Mouse (Mus musculus) spleen, embryonic (tissue): ENCODE measurements around the gene Spice1.

Experiments used
- CTCF ChIA-PET: fragments of 350-600 bp; sonication (Branson Sonifier 250); formaldehyde crosslinking; loops from one replicate; lab custom pipeline; 2022; lab: Charles Lee

Spice1 gene

DNA sequence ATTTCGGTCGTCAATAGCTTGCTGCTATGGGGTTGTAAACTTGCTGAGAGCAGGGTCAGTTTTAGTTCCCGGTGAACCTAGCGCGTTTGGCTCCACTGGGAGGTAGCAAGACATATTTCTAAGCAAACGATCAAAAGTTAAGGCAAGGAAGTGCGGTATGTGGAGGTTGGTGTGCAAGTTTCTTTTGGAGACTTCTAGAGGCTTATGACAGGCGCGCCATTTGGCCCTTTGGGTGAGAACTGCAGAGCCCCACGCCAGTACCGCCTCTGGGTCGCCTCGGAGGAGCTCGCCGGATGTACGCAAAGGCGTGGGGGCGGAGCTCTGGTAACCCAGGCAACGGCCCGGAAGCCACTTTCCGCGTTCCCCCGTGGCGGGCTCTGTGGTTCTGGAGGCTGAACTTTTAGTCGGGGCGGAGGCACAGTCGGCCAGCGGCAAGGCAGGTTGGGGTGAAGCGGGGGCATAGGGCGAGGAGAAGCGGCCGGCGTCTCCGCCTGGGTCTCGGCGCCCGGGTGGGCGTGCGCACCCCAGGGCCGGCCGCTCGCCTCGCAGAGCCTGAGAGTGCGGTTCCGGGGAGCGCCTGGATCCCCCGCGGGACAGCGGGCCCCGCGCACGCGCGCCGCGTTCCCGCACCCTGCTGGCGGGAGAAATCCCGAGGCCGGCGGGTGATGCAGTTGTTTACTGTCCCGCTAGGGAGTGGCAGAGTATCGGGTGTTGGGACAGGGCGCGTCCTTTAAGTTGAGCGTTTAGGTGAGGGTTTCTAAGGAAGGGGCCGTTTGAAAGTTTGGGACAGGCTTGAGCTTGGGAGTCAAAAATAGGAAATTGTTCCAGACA, at the start of gene Spice1:
Gene Spice1 (plus strand): TSS at position 51 of the 831 bp plus-strand sequence.
- CTCF ChIA-PET: interaction anchor here (0.8 to 1.2 kb wide), 2 partner anchors 138 to 319 kb away, joined by 3 to 5 read pairs; no protein-coding TSS in a partner anchor

- CTCF ChIA-PET: interaction anchor here (0.5 kb wide), 1 partner anchor 24 kb away, joined by 7 read pairs; no protein-coding TSS in a partner anchor
Measured at GRCm38 (mm10) chr16:44299438-44300093, 47.4 kb upstream of the Spice1 start.

DNA sequence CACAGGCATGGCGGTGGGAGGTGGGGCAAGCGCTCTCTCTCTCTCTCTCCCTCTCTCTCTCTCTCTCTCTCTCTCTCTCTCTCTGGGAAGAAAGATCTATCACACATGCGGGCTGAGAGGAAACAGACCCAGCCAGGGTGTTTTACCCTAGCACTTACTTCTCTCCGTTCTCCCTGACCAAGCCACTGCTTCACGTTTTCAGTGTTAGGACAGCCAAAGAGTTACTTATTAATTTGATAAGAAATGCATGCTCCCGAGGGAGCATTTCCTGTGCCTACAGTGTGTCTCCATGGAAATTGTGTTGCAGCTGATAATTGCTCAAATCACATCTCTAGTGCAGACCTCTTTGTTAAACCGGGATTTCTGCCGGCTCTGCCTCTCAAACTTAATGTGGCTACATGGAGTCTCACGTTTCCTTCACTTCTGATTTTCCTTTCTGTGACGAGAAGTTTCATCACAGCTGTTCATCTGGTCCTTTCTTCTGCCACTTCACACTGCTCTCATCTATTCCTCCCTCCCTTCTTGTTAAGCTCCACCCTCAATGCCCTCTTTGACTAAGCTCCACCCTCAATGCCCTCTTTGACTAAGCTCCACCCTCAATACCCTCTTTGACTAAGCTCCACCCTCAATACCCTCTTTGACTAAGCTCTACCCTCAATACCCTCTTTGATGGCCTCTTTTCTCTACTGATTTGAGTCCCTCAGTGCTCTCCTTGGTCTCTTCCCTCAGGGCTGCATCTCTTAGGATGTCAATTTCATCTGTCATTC, 44.6 kb upstream of the Spice1 start:
- CTCF ChIA-PET: no interaction called here

DNA sequence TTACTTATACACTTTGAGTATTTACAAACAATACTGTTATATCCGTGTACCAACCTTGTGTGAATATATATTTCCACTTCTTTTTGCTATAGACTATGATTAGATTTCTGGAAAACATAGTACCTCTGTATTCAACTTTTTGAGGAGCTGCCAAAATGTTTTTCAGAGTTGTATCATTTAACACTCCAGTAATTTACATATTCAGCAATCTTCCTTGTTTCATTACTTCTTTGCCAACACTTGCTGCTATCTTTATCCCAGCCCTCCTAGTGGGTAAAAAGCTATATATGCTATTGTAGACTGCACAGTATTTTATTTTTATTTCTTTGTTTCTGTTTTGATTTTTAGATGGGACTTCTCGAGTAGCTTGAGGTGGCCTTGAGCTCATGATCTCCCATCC, 43.1 kb upstream of the Spice1 start:
- CTCF ChIA-PET: no interaction called here

GRCm38 (mm10) chr16:44305606-44306005, 41.3 kb upstream of the Spice1 start:
- CTCF ChIA-PET: no interaction called here

DNA sequence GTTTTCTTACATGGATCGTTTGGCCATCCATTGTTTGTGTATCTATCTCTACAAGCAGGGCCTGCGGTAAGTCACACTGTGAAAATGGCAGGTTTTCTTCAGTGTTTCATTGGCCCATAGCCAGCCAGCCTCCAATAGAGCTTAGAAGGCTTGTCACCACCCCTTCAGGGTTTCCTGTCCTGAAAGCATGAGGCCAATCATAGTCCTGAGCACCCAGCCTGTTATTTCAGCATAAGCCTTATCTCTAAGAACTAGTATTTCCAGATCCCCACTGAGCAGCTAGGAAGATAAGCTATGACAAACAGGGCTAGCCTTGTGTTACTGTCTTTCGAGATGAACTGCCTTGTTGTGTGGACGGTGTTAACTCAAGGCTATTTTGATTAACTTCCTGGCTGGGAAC, 33.5 kb upstream of the Spice1 start:
- CTCF ChIA-PET: no interaction called here

- CTCF ChIA-PET: no interaction called here
Measured at GRCm38 (mm10) chr16:44316350-44316749, 30.6 kb upstream of the Spice1 start.

GRCm38 (mm10) chr16:44320232-44320631, 26.7 kb upstream of the Spice1 start:
- CTCF ChIA-PET: no interaction called here

DNA sequence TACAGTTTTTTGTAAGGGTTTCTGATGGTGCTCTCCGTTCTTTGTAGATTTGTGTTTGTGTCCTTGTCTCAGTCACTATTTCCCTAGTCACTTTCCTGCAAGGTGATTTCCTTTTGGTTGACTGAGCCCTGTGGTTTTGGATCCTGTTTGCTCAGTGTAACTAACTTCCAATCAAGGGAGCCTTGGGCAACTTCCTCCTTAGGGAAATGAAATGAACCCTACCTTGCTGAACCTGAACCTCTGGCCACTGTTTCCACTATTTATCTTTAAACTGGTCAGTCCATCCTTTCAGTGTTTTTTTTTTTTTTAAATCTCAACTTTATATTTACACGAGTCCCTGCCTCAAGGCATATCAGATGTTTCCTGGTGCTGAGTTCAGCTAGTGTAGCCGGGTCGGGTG, 18.3 kb upstream of the Spice1 start:
- CTCF ChIA-PET: interaction anchor here (0.7 kb wide), 1 partner anchor 35 kb away, joined by 3 read pairs; no protein-coding TSS in a partner anchor

DNA sequence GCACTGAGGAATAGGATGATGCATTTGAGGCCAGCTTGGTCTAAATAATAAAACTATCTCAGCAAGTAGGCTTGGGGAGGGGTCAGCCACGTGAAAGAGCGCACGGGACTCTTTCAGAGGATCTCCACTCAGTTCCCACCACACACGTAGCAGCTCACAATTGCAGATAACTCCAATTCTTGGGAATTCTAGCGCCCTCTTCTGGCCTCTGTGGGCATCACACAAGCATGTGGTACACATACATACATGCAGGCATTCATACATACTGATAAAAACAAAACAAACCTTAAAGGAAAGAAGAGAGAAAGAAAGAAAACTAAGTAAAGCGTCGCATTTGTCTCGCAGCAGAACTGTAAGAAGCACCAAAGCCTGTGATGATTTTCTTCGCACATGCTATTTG, 16.3 kb upstream of the Spice1 start:
- CTCF ChIA-PET: no interaction called here

- CTCF ChIA-PET: interaction anchor here (0.8 kb wide), 1 partner anchor 51 kb away, joined by 3 read pairs; no protein-coding TSS in a partner anchor
Measured at GRCm38 (mm10) chr16:44331154-44331553, 15.8 kb upstream of the Spice1 start.

DNA sequence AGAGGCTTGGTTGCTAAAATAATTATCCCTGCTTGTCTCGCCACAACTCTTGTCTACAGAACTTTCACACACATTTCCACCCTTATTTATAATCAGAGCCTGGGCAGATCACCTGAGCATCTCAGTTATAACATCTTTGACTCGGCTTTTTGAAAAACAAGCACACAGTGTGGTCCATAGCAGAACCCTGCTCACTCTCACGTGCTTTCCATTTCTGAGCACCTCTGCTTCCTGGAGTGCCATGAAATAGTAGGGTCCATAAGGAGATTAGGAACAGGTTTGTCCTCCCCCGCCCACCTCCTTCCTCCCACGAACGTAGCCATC, 15.3 kb upstream of the Spice1 start:
- CTCF ChIA-PET: interaction anchor here (0.6 to 0.8 kb wide), 2 partner anchors 51 to 98 kb away, joined by 3 to 8 read pairs; no protein-coding TSS in a partner anchor

GRCm38 (mm10) chr16:44331995-44332860, 14.7 kb upstream of the Spice1 start:
- CTCF ChIA-PET: interaction anchor here (0.6 kb wide), 1 partner anchor 98 kb away, joined by 8 read pairs; no protein-coding TSS in a partner anchor

DNA sequence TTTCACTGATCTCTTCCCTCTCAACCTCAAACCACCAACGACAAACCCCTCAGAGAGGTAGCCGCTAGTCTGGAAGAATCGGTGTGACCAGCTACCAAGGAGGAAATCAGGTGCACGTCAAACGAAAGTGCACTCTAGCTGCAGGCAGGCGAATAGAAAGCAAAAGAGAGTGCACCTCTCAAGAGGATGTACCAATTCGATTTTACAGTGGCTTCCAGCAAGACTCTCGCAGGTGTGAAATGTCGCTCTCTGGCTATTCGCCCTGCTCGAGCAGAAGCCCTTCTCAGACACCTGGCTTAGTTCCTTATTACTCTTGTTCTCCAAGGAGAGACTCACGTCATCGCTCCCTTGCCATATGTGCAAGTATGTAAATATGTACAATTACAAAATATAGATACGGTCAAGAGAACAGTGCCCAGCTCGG, 14.0 kb upstream of the Spice1 start, which contains the start of gene Sidt1:
Gene Sidt1 (minus strand): TSS at position 336 of the 424 bp plus-strand sequence.
- CTCF ChIA-PET: interaction anchor here (0.6 kb wide), 1 partner anchor 160 kb away, joined by 6 read pairs; the partner anchor contains the start of gene Usf3

- CTCF ChIA-PET: no interaction called here
Measured at GRCm38 (mm10) chr16:44337541-44337940, 9.4 kb upstream of the Spice1 start.

- CTCF ChIA-PET: interaction anchor here (1.1 kb wide), 1 partner anchor 799 kb away, joined by 4 read pairs; no protein-coding TSS in a partner anchor
Measured at GRCm38 (mm10) chr16:44349801-44350397, 3.0 kb downstream of the Spice1 start.

DNA sequence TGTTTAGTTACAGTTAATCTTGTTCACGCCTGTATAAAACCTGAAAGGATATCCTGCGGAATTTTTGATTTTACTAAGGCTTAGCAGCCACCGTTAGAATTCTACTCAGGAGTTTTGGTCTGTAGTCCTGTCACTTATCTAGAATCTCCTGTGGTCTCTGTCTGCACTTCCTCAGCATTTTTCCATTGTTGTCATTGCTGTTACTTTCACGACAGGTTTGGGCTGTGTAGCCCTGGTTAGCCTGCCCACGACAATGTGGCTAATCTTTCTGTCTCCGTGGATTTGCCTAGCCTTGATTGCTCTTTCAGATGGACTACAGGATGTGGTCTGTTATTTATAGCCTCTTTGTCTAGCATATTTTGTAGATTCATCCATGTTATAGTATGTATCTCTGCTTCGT, 9.4 kb downstream of the Spice1 start:
- CTCF ChIA-PET: no interaction called here

DNA sequence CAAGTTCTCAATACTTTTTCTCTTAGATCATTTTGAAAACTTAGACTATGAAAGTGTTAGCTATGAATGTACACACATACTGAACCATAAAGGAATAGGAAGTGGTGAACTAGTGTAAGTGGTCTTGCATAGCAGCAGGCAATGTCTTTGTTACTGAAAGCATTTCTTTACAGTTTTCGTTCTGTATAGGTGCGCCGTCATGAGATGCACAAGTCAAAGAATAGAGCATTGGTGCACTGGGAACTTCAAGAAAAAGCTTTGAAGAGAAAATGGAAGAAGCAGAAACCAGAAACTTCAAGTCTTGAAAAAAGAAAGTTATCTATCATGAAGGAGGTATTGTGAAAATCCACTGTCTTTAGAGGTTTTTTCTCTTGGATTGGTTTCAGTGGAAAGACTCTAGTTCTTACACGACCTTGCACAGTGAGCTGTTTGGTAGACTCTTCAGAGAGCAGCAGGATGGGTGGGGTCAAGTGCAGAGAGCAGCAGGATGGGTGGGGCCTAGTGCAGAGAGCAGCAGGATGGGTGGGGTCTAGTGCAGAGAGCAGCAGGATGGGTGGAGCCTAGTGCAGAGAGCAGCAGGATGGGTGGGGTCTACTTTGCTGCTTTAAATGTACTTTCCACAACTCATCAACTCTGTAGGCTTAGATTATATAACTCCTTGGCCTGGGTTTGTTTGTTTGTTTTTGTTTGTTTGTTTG, 10.8 kb downstream of the Spice1 start:
- CTCF ChIA-PET: no interaction called here
